Mouse (Mus musculus) intestine, postnatal 0 days (tissue): ENCODE results near the gene Vmn1r160. TPM values are rescaled to one million over a fixed set of nuclear protein-coding genes. Genes with fewer than 3 reads are reported as not detected.
"Not testable (repeated sequence)": the region's sequence is repeated elsewhere in the genome, so short reads cannot be mapped to it uniquely, and the experiment has no call there.

ENCODE experiments used
- ATAC-seq: fragments of 200-750 bp; cut with Nextera tagmentation; 2 replicates; pipeline ENCODE4 v1.8.0; 2017; ENCODE audit warnings: mild to moderate bottlenecking, moderate TSS enrichment, moderate library complexity
- H3K27ac ChIP-seq: fragments of 300-500 bp; sonication (generic); 2 replicates; pipeline ENCODE4 v1.5.1; 2014; ENCODE audit warnings: mild to moderate bottlenecking, low read depth, low read length, moderate library complexity
- H3K27me3 ChIP-seq: fragments of 300-500 bp; sonication (generic); replicated peaks from 2 replicates; pipeline ENCODE4 v1.6.1; 2014; ENCODE audit warnings: low read length, mixed read lengths; ENCODE audit not compliant: control insufficient read depth, insufficient read depth
- H3K36me3 ChIP-seq: fragments of 300-500 bp; sonication (generic); 2 replicates; pipeline ENCODE4 v1.6.1; 2014; ENCODE audit warnings: mild to moderate bottlenecking, moderate library complexity; ENCODE audit not compliant: control insufficient read depth, insufficient read depth
- H3K4me1 ChIP-seq: fragments of 300-500 bp; sonication (generic); replicated peaks from 2 replicates; pipeline ENCODE4 v1.6.1; 2014; ENCODE audit warnings: antibody characterized with exemption, low read length, mixed read lengths; ENCODE audit not compliant: control insufficient read depth, insufficient read depth
- H3K4me2 ChIP-seq: fragments of 300-500 bp; sonication (generic); replicated peaks from 2 replicates; pipeline ENCODE4 v1.6.1; 2014; ENCODE audit warnings: low read depth, mild to moderate bottlenecking, moderate library complexity
- H3K4me3 ChIP-seq: fragments of 300-500 bp; sonication (generic); 2 replicates; pipeline ENCODE4 v1.5.1; 2014; ENCODE audit warnings: low read depth, low read length
- H3K9ac ChIP-seq: fragments of 300-500 bp; sonication (generic); 2 replicates; pipeline ENCODE4 v1.6.1; 2014; ENCODE audit warnings: mild to moderate bottlenecking, low read depth, low read length
- H3K9me3 ChIP-seq: fragments of 300-500 bp; sonication (generic); 2 replicates; pipeline ENCODE4 v1.6.1; 2016; ENCODE audit warnings: mixed run types; ENCODE audit not compliant: control insufficient read depth
- WGBS: fragments of 180-500 bp; shearing (Covaris S2); extraction: QIAGEN DNeasy Blood & Tissue Kit; methylation state at CpG from one replicate; pipeline ENCODE4 v1.1.7; 2014; 5-methylcytosine and 5-hydroxymethylcytosine counted together
- polyA plus RNA-seq: library from polyadenylated mRNA; unstranded; fragments of >200 nt; fragmentation: Nextera tagmentation; extraction: Ambion mirVana; gene quantifications from 2 replicates; pipeline ENCODE4 v1.2.1, GENCODE M21; 2015

Gene Vmn1r160
- polyA plus RNA-seq, result not detected in 2 replicates

DNA sequence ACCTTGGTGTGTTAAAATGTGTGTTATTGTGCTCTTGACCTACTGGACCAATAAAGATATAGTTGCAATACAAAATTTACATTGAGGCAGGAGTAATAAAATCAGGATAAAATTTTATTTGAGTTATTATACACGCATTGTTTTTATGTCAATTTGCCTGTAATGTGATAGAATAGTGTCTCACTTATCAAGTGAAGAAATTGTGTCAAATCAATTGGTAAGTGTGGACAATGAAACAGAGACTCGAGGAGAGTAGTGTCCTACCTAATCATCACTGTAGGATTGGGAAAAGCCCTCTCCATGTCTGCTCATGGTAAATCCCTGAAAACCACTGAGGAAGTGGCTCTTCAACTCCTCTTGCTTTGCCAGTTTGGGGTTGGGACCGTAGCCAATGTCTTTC lies at the start of gene Vmn1r160:
Gene Vmn1r160 (plus strand): TSS at position 301 of the 400 bp plus-strand sequence.
- H3K27ac ChIP-seq, H3K4me3 ChIP-seq, H3K4me1 ChIP-seq, H3K36me3 ChIP-seq, H3K27me3 ChIP-seq, H3K9me3 ChIP-seq, H3K4me2 ChIP-seq, ATAC-seq, H3K9ac ChIP-seq: not testable (repeated sequence)
- 39% methylated on average over 1 of the region's 3 CpGs for WGBS

DNA sequence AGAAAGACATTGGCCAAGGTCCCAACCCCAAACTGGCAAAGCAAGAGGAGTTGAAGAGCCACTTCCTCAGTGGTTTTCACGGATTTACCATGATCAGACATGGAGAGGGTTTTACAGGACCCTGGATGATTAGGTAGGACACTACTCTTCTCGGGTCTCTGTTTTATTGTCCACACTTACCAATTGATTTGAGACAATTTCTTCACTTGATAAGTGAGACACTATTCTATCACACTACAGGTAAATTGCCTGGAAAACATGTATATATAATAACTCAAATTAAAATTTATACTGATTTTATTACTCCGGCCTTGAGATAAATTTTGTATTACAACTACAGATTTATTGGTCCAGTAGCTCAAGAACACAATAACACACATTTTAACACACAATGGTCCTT lies 27.5 kb upstream of the Vmn1r160 start, which contains the start of gene Vmn1r159:
Gene Vmn1r159 (minus strand): TSS at position 101 of the 400 bp plus-strand sequence.
- not testable (repeated sequence) for ATAC-seq, H3K4me1 ChIP-seq
- 50% methylated on average over 2 of the region's 3 CpGs for WGBS

More for the DNA sequence above, 27.5 kb upstream of the Vmn1r160 start, which contains the start of gene Vmn1r159:
- not testable (repeated sequence) for H3K4me2 ChIP-seq, H3K9me3 ChIP-seq, H3K4me3 ChIP-seq, H3K9ac ChIP-seq, H3K27me3 ChIP-seq, H3K27ac ChIP-seq, H3K36me3 ChIP-seq

Other genes starting within 250 kb of the Vmn1r160 start
- not detected in 2 replicates for gene Vmn1r155, start 213.2 kb upstream of the Vmn1r160 start, polyA plus RNA-seq
- gene Gm8693, start 178.9 kb upstream of the Vmn1r160 start, polyA plus RNA-seq, result not detected in 2 replicates
- gene Gm4567, start 151.5 kb upstream of the Vmn1r160 start, polyA plus RNA-seq, result not detected in 2 replicates
- not detected in 2 replicates for gene Vmn1r157, start 109.5 kb upstream of the Vmn1r160 start, polyA plus RNA-seq
- not detected in 2 replicates for gene Vmn1r158, start 80.4 kb upstream of the Vmn1r160 start, polyA plus RNA-seq
- not detected in 2 replicates for gene Vmn1r159, start 27.6 kb upstream of the Vmn1r160 start, polyA plus RNA-seq
- gene Gm4214, start 113.4 kb downstream of the Vmn1r160 start, polyA plus RNA-seq, result not detected in 2 replicates
- not detected in 2 replicates for gene Gm4216, start 148.7 kb downstream of the Vmn1r160 start, polyA plus RNA-seq
- gene Vmn1r163, start 184.3 kb downstream of the Vmn1r160 start, polyA plus RNA-seq, result not detected in 2 replicates
- not detected in 2 replicates for gene Gm8720, start 196.2 kb downstream of the Vmn1r160 start, polyA plus RNA-seq